Mouse (Mus musculus): Measurements from ENCODE around the gene Park7.

DNA sequence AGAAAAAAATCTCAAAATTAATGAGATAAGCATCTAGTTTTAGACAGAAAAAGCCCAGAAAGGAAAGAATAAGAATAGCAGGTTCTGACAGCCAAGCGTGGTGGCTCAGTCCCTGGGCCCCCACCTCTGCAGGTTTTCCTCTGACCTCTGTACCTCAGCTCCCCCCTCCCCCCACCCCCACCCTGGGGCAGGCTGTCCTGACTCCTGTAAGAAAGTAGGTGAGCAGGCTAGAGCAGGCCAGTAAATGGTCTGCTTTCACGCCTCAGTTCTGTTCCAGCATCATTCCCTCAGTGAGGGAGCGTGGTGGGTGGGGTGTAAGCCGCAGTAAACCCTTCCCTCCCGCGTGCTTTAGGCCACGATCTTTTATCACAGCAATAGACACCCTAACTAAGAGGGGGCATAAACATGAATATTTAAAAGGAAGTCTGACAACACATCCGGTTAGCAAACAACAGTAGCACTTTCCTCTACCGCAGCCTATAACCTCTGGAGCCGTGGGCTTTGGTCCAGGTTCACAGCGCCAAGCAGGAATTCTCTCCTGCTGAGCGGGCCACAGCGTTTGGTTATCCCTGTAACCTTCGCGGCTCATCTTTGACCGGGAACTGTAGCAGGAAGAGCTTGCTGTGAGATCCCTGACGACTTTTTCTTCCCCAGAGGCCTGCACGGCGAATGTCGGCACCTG is 24.8 kb downstream of the Park7 start:
- TF ChIP-seq GATA1 (IDR thresholded peaks at IDR 0.05; ENCODE audit: borderline replicate concordance, low read length) (no peak), FLI1 (IDR thresholded peaks at IDR 0.05; ENCODE audit: low read length) (no peak)
